Mouse (Mus musculus) embryonic facial prominence, embryonic 13.5 days (tissue): ENCODE measurements around the gene Il6st. TPM values are rescaled to one million over a fixed set of nuclear protein-coding genes. Genes with fewer than 3 reads are reported as not detected.

Experiments used
- ATAC-seq: fragments of 200-750 bp; cut with Nextera tagmentation; 2 replicates; pipeline ENCODE4 v1.8.0; 2017; ENCODE audit warnings: low read depth; ENCODE audit not compliant: insufficient number of reproducible peaks, insufficient read depth, low FRiP score, low TSS enrichment
- H3K27ac ChIP-seq: fragments of 300-500 bp; sonication (generic); 2 replicates; pipeline ENCODE4 v1.5.1; 2015; ENCODE audit warnings: moderate library complexity, mild to moderate bottlenecking, inconsistent platforms
- H3K27me3 ChIP-seq: fragments of 300-500 bp; sonication (generic); 2 replicates; pipeline ENCODE4 v1.6.1; 2015; ENCODE audit warnings: mild to moderate bottlenecking, inconsistent platforms
- H3K36me3 ChIP-seq: fragments of 300-500 bp; sonication (generic); 2 replicates; pipeline ENCODE4 v1.6.1; 2015; ENCODE audit warnings: mild to moderate bottlenecking, inconsistent platforms
- H3K4me1 ChIP-seq: fragments of 300-500 bp; sonication (generic); 2 replicates; pipeline ENCODE4 v1.6.1; 2015; ENCODE audit warnings: inconsistent platforms
- H3K4me2 ChIP-seq: fragments of 300-500 bp; sonication (generic); 2 replicates; pipeline ENCODE4 v1.6.1; 2015; ENCODE audit warnings: moderate library complexity, mild to moderate bottlenecking, inconsistent platforms
- H3K4me3 ChIP-seq: fragments of 300-500 bp; sonication (generic); 2 replicates; pipeline ENCODE4 v1.5.1; 2015; ENCODE audit warnings: mild to moderate bottlenecking, inconsistent platforms
- H3K9ac ChIP-seq: fragments of 300-500 bp; sonication (generic); 2 replicates; pipeline ENCODE4 v1.6.1; 2015; ENCODE audit warnings: mild to moderate bottlenecking, inconsistent platforms
- H3K9me3 ChIP-seq: fragments of 300-500 bp; sonication (generic); 2 replicates; pipeline ENCODE4 v1.6.1; 2016; ENCODE audit warnings: inconsistent platforms
- WGBS: fragments of 180-500 bp; shearing (Covaris S2); methylation state at CpG from one replicate; pipeline ENCODE4 v1.1.7; 2015; ENCODE audit warnings: mixed read lengths; 5-methylcytosine and 5-hydroxymethylcytosine counted together
- polyA plus RNA-seq: library from polyadenylated mRNA; unstranded; fragments of >200 nt; fragmentation: Nextera tagmentation; extraction: Ambion mirVana; gene quantifications from 2 replicates; pipeline ENCODE4 v1.2.1, GENCODE M21; 2015

The Il6st gene
- polyA plus RNA-seq, 1 experiment from 2014 or later: 28.1 TPM

- no peak overlapping the region for H3K27ac ChIP-seq
- ATAC-seq: no peak
- no peak overlapping the region for H3K4me2 ChIP-seq
- H3K27me3 ChIP-seq: no peaks in the 10 kb centered on the region
- H3K9ac ChIP-seq: no peak overlapping the region
- H3K4me1 ChIP-seq: no peaks in the 10 kb centered on the region; the same call in 1 of the 2 replicates
- H3K36me3 ChIP-seq: peaks cover 13% of the 10 kb centered on the region
- no peak overlapping the region for H3K4me3 ChIP-seq
- WGBS: 72% methylated on average over 11 of the region's 11 CpGs
- H3K9me3 ChIP-seq: no peaks in the 10 kb centered on the region
Measured at GRCm38 (mm10) chr13:112511261-112511660, 47.4 kb downstream of the Il6st start.

DNA sequence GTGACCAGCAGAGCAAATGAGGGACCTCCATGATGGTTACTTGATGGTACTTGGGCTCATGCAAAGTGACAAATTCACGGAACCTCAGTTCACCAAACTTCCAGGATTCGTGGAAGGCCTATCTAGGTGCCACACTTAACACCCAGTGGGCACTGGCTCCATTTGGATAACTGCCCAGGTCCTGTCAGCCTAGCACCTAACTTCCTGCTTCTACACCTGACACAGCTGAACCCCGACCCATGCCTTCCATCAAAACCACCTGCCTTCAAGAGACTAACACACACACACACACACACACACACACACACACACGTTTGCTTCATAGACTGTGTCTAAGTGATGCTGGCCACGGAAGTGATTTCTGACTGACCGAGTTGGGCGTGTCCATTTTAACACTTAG, 47.9 kb downstream of the Il6st start:
- no peak overlapping the region for H3K9ac ChIP-seq
- peaks cover 8% of the 10 kb centered on the region for H3K36me3 ChIP-seq
- 87% methylated on average over 7 of the region's 7 CpGs for WGBS
- H3K9me3 ChIP-seq: no peaks in the 10 kb centered on the region
- H3K27me3 ChIP-seq: no peaks in the 10 kb centered on the region
- no peak overlapping the region for H3K4me3 ChIP-seq
- H3K4me1 ChIP-seq: no peaks in the 10 kb centered on the region; the same call in 1 of the 2 replicates
- no peak for ATAC-seq
- H3K27ac ChIP-seq: no peak overlapping the region
- H3K4me2 ChIP-seq: no peak overlapping the region

DNA sequence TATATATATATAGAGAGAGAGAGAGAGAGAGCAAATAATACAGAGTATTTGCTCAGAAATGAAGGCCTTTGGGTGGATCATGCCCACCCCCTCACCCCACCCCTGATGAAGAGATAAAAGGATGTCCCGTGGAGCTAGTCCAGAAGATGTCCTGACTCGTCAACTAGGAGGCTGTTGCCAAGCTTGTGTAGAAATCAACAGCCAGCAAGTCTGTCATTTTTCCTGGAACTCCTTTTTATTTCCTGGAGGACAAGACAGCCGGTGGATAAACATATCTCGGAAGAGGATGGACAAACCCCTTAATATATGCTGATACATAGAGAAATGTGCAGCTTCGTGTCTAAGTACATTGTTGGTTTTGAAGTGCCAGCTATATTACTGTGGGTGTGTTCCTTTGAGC, 49.0 kb downstream of the Il6st start:
- Histone ChIP-seq H3K36me3 (peaks cover 2% of the 10 kb centered on the region; the same call in 1 of the 2 replicates), H3K27ac (no peak overlapping the region), H3K4me3 (no peak overlapping the region), H3K9me3 (peaks cover 5% of the 10 kb centered on the region), H3K9ac (no peak overlapping the region), H3K4me2 (no peak overlapping the region), H3K27me3 (no peaks in the 10 kb centered on the region), H3K4me1 (no peaks in the 10 kb centered on the region; the same call in 1 of the 2 replicates)
- ATAC-seq: no peak
- WGBS: 86% methylated on average over 5 of the region's 5 CpGs

- Histone ChIP-seq H3K9ac (no peak overlapping the region), H3K4me2 (no peak overlapping the region), H3K27ac (no peak overlapping the region), H3K9me3 (peaks cover 15% of the 10 kb centered on the region), H3K4me1 (no peaks in the 10 kb centered on the region; the same call in 1 of the 2 replicates), H3K36me3 (no peaks in the 10 kb centered on the region), H3K4me3 (no peak overlapping the region), H3K27me3 (no peaks in the 10 kb centered on the region)
- whole genome bisulfite sequencing: 64% methylated on average over 1 of the region's 1 CpGs
- ATAC-seq: no peak
Measured at GRCm38 (mm10) chr13:112514546-112514945, 50.7 kb downstream of the Il6st start.

- no peak overlapping the region for H3K9ac ChIP-seq
- H3K36me3 ChIP-seq: no peaks in the 10 kb centered on the region
- H3K27me3 ChIP-seq: no peaks in the 10 kb centered on the region
- no peak overlapping the region for H3K27ac ChIP-seq
- H3K4me3 ChIP-seq: no peak overlapping the region
- no peaks in the 10 kb centered on the region for H3K4me1 ChIP-seq
- peaks cover 15% of the 10 kb centered on the region for H3K9me3 ChIP-seq
- no peak overlapping the region for H3K4me2 ChIP-seq
- ATAC-seq: no peak
- WGBS: 52% methylated on average over 6 of the region's 6 CpGs
Measured at GRCm38 (mm10) chr13:112522261-112522660, 58.4 kb downstream of the Il6st start.

- Histone ChIP-seq H3K4me2 (no peak overlapping the region), H3K4me3 (no peak overlapping the region), H3K36me3 (no peaks in the 10 kb centered on the region), H3K9me3 (peaks cover 9% of the 10 kb centered on the region), H3K9ac (no peak overlapping the region), H3K27ac (no peak overlapping the region), H3K4me1 (no peaks in the 10 kb centered on the region), H3K27me3 (no peaks in the 10 kb centered on the region)
- ATAC-seq: no peak
- 91% methylated on average over 3 of the region's 3 CpGs for WGBS
Measured at GRCm38 (mm10) chr13:112522896-112523295, 59.0 kb downstream of the Il6st start.

GRCm38 (mm10) chr13:112523346-112523970, 59.6 kb downstream of the Il6st start:
- Histone ChIP-seq H3K9ac (no peak overlapping the region), H3K4me3 (no peak overlapping the region), H3K4me1 (no peaks in the 10 kb centered on the region), H3K9me3 (0 out of 2 replicates have a peak, but pooled peaks cover 4% of the 10 kb centered on the region), H3K36me3 (no peaks in the 10 kb centered on the region), H3K4me2 (no peak overlapping the region), H3K27me3 (no peaks in the 10 kb centered on the region), H3K27ac (no peak overlapping the region)
- 86% methylated on average over 10 of the region's 10 CpGs for WGBS
- ATAC-seq: no peak

GRCm38 (mm10) chr13:112527186-112527585, 63.3 kb downstream of the Il6st start:
- Histone ChIP-seq H3K36me3 (no peaks in the 10 kb centered on the region), H3K27me3 (no peaks in the 10 kb centered on the region), H3K9me3 (no peaks in the 10 kb centered on the region), H3K27ac (no peak overlapping the region), H3K4me2 (no peak overlapping the region), H3K4me1 (no peaks in the 10 kb centered on the region), H3K4me3 (no peak overlapping the region), H3K9ac (no peak overlapping the region)
- 29% methylated on average over 1 of the region's 1 CpGs for WGBS
- no peak for ATAC-seq

DNA sequence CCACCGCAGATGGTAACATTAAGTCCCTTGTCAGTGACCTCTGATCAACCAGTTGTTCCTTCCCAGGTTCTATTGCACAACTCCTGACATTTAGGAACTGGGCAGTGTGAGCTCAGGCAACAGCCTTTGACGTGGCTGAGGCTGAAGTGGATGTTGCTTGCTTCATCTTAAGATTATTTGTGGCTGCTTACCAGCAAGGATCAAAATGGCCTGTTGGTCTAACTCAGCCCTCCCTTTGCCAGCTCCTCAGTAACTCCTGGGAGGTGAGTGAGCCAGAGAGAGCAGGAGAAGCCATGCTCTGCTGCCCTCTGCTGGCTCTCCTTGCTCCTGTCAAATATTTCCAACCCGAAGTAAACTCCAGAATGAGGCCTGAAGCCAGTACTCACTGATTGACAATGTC, 66.0 kb downstream of the Il6st start:
- Histone ChIP-seq H3K9ac (no peak overlapping the region), H3K36me3 (no peaks in the 10 kb centered on the region), H3K9me3 (no peaks in the 10 kb centered on the region), H3K27me3 (no peaks in the 10 kb centered on the region), H3K27ac (no peak overlapping the region), H3K4me3 (no peak overlapping the region), H3K4me2 (no peak overlapping the region), H3K4me1 (peaks cover 4% of the 10 kb centered on the region; the same call in 1 of the 2 replicates)
- no peak for ATAC-seq
- WGBS: 36% methylated on average over 3 of the region's 3 CpGs

DNA sequence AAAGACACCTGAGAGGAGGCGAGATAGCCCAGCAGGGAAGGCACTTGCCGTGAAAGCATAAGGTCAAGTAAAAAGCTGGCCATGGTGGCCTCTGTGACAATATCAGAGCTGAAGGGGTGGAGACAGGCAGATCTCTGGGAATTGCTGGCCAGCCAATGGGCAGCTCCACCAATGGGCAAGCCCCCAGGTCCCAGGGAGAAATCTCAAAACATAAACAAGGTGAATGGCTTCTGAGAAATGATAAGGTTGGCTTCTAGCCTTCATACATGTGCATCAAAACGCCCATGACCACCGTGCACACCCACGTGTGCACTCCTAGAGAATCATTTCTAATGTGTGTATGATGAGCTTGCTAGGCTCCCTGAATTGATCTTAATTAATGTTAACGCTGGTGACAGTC, 68.4 kb downstream of the Il6st start:
- Histone ChIP-seq H3K4me3 (no peak overlapping the region), H3K4me2 (no peak overlapping the region), H3K9ac (no peak overlapping the region), H3K9me3 (no peaks in the 10 kb centered on the region), H3K27ac (no peak overlapping the region), H3K36me3 (no peaks in the 10 kb centered on the region), H3K4me1 (peaks cover 4% of the 10 kb centered on the region; the same call in 1 of the 2 replicates), H3K27me3 (no peaks in the 10 kb centered on the region)
- ATAC-seq: no peak
- WGBS: 87% methylated on average over 6 of the region's 6 CpGs

- Histone ChIP-seq H3K9ac (no peak overlapping the region), H3K9me3 (no peaks in the 10 kb centered on the region), H3K4me2 (no peak overlapping the region), H3K27ac (no peak overlapping the region), H3K27me3 (no peaks in the 10 kb centered on the region), H3K4me1 (peaks cover 4% of the 10 kb centered on the region; the same call in 1 of the 2 replicates), H3K36me3 (no peaks in the 10 kb centered on the region), H3K4me3 (no peak overlapping the region)
- no peak for ATAC-seq
- 48% methylated on average over 9 of the region's 9 CpGs for WGBS
Measured at GRCm38 (mm10) chr13:112533556-112533955, 69.7 kb downstream of the Il6st start.

DNA sequence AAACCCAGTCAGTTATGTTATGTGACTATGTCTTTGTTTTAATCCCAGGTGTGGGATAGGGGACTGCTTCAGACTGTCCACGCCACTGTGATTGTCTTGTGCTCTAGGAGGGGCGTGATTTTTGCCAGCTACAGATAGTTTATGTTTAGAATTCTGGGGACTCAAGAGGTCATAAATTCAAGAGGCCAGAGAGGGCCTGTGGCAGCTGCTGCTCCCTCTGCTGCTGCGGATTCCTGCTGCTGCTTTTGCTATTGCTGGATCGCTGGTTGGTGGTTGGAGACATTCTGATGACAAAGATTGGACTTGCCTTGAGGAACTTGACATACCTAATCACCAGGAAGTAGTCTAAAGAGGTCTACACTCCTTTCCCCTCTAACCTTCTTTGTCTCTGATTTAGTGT, 72.7 kb downstream of the Il6st start:
- no peak overlapping the region for H3K9ac ChIP-seq
- no peak overlapping the region for H3K4me3 ChIP-seq
- H3K4me2 ChIP-seq: no peak overlapping the region
- H3K4me1 ChIP-seq: peaks cover 4% of the 10 kb centered on the region; the same call in 1 of the 2 replicates
- H3K27me3 ChIP-seq: no peaks in the 10 kb centered on the region
- ATAC-seq: no peak
- no peak overlapping the region for H3K27ac ChIP-seq
- no peaks in the 10 kb centered on the region for H3K36me3 ChIP-seq
- 82% methylated on average over 4 of the region's 4 CpGs for WGBS
- H3K9me3 ChIP-seq: no peaks in the 10 kb centered on the region
